Mouse (Mus musculus): Measurements from ENCODE around the gene Slc22a23. TPM values are rescaled to one million over a fixed set of nuclear protein-coding genes. Genes with fewer than 3 reads are reported as not detected.

The Slc22a23 gene
- total and polyA plus RNA-seq, 3 experiments = 0.47 to 1.3 (median 0.85) TPM

DNA sequence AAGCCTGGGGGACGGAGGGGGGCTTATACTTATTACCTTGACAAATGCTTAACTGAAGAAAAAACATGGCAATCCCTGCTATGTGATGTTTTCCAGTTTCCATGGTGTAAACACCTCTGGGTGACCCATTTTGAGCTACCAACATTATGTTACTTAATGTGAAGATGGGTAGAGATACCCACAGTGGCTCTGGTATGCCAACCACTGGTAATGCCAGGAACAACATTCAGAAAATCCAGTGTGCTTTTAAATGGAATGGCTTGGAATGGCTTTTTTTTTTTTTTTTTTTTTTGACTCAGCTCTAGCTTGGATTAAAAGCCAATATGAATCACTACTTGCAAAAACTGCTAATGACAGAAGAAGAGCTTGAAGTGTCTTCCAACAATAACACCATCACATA lies 8.1 kb downstream of the Slc22a23 start:
- in situ Hi-C loops (cut with MboI; ENCODE audit: low pct_ligation_motif_present, low pct_unique_long_range_greater_than_20kb, low sequenced_read_pairs) = no loop called here

DNA sequence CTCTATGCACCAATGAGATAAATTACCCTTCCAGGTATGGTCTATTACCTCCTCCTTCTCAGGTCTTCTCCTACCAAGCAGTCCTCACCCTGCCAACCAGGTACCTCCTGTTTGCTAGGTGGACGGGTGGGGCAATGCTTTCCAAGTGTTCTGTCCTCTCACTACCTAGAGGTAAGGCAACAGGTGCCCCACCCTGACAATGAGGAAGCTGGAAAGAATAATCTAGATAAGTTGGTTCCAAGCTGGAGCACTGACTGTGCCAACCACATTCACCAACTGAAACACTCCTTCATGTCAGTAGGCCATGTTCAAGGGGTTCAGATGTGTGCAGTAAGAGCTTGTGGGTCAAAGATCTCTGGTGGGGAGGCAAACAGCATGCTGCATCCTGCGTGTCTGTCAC lies 10.1 kb downstream of the Slc22a23 start:
- TF ChIP-seq ELF1 (IDR thresholded peaks at IDR 0.05; ENCODE audit: low read depth, low read length) = no peak
- TF ChIP-seq PAX5 (IDR thresholded peaks at IDR 0.05; ENCODE audit: low read length) = no peak
- TF ChIP-seq SIN3A (IDR thresholded peaks at IDR 0.05; ENCODE audit: low read length) = no peak
- TF ChIP-seq ZMIZ1 (IDR thresholded peaks at IDR 0.05; ENCODE audit: low read depth, low read length) = no peak
- TF ChIP-seq E2F4 (IDR thresholded peaks at IDR 0.05; ENCODE audit: insufficient replicate concordance, low read depth, low read length) = no peak
- no peak for TF ChIP-seq POLR2A (IDR thresholded peaks at IDR 0.05; ENCODE audit: low read depth, low read length)
- TF ChIP-seq NRF1 (IDR thresholded peaks at IDR 0.05; ENCODE audit: low read depth, low read length) = no peak
- TF ChIP-seq JUN (IDR thresholded peaks at IDR 0.05; ENCODE audit: insufficient read depth, low read depth, low read length) = no peak
- TF ChIP-seq GABPA (IDR thresholded peaks at IDR 0.05; ENCODE audit: insufficient replicate concordance, low read depth, low read length) = no peak
- TF ChIP-seq UBTF (IDR thresholded peaks at IDR 0.05; ENCODE audit: low read depth, low read length) = no peak
- TF ChIP-seq NELFE (IDR thresholded peaks at IDR 0.05; ENCODE audit: low read depth, low read length) = no peak
- TF ChIP-seq MAZ (IDR thresholded peaks at IDR 0.05; ENCODE audit: low read depth, low read length) = no peak
- no peak for TF ChIP-seq HCFC1 (IDR thresholded peaks at IDR 0.05; ENCODE audit: low read depth, low read length)
- no peak for TF ChIP-seq MXI1 (IDR thresholded peaks at IDR 0.05; ENCODE audit: low read depth, low read length)
- TF ChIP-seq EP300 (IDR thresholded peaks at IDR 0.05; ENCODE audit: low read length) = no peak
- TF ChIP-seq USF1 (IDR thresholded peaks at IDR 0.05; ENCODE audit: low read depth, low read length) = no peak
- TF ChIP-seq TCF12 (IDR thresholded peaks at IDR 0.05; ENCODE audit: low read depth, low read length) = no peak
- dilution Hi-C loops (cut with MboI; ENCODE audit: extremely low pct_ligation_motif_present, extremely low pct_unique_long_range_greater_than_20kb, low sequenced_read_pairs) = no loop called here
- H3K4me1 ChIP-seq (ENCODE audit: control insufficient read depth in 1 of 2, insufficient read depth in 2 of 2) = peaks cover 3 to 10% of the 10 kb centered on the region in 2 experiments; a peak in 1 of 4 replicates
- no peak overlapping the region for H3K9ac ChIP-seq (ENCODE audit: insufficient read depth, low read depth)
- H3K4me3 ChIP-seq (replicated peaks in 1 of 3; ENCODE audit: low read depth in 2 of 3, low read length in 2 of 3, poor library complexity in 1 of 3) = no peak overlapping the region
- H3K27ac ChIP-seq (ENCODE audit: insufficient read depth, low read depth) = no peak overlapping the region
- no peaks in the 10 kb centered on the region for H3K79me2 ChIP-seq (replicated peaks; ENCODE audit: control insufficient read depth, extremely low read depth, insufficient read depth, poor library complexity, severe bottlenecking)
- no peaks in the 10 kb centered on the region for H3K36me3 ChIP-seq (replicated peaks in 1 of 2; ENCODE audit: control insufficient read depth in 1 of 2, insufficient read depth in 1 of 2, low read length in 1 of 2)
- DNase-seq (ENCODE audit: extremely low read depth) = no peak
- no peaks in the 10 kb centered on the region for H3K9me3 ChIP-seq (replicated peaks; ENCODE audit: low read length)
- H3K4me2 ChIP-seq (ENCODE audit: insufficient read depth, low read depth, poor library complexity, severe bottlenecking) = no peak overlapping the region
- H3K27me3 ChIP-seq (replicated peaks) = no peaks in the 10 kb centered on the region
- in situ Hi-C loops (cut with MboI; ENCODE audit: low pct_ligation_motif_present, low pct_unique_long_range_greater_than_20kb, low sequenced_read_pairs) = no loop called here

More for the DNA sequence above, 8.1 kb downstream of the Slc22a23 start:
- Histone ChIP-seq H3K4me3 (replicated peaks in 1 of 3; ENCODE audit: low read depth in 2 of 3, low read length in 2 of 3, poor library complexity in 1 of 3) (no peak overlapping the region), H3K36me3 (replicated peaks in 1 of 2; ENCODE audit: control insufficient read depth in 1 of 2, insufficient read depth in 1 of 2, low read length in 1 of 2) (no peaks in the 10 kb centered on the region), H3K79me2 (replicated peaks; ENCODE audit: control insufficient read depth, extremely low read depth, insufficient read depth, poor library complexity, severe bottlenecking) (no peaks in the 10 kb centered on the region), H3K4me1 (ENCODE audit: control insufficient read depth in 1 of 2, insufficient read depth in 2 of 2) (peaks cover 3 to 10% of the 10 kb centered on the region in 2 experiments; a peak in 1 of 4 replicates), H3K4me2 (ENCODE audit: insufficient read depth, low read depth, poor library complexity, severe bottlenecking) (no peak overlapping the region), H3K27me3 (replicated peaks) (no peaks in the 10 kb centered on the region), H3K9ac (ENCODE audit: insufficient read depth, low read depth) (no peak overlapping the region), H3K9me3 (replicated peaks; ENCODE audit: low read length) (no peaks in the 10 kb centered on the region), H3K27ac (ENCODE audit: insufficient read depth, low read depth) (no peak overlapping the region)
- TF ChIP-seq JUN (IDR thresholded peaks at IDR 0.05; ENCODE audit: insufficient read depth, low read depth, low read length) (no peak), MEF2A (IDR thresholded peaks at IDR 0.05; ENCODE audit: borderline replicate concordance, low read depth, low read length) (no peak), TBP (conservative IDR thresholded peaks at IDR 0.05; ENCODE audit: low read depth, low read length) (no peak), ZNF384 (IDR thresholded peaks at IDR 0.05; ENCODE audit: low read depth, low read length) (no peak), USF1 (IDR thresholded peaks at IDR 0.05; ENCODE audit: low read depth, low read length) (no peak), CHD1 (IDR thresholded peaks at IDR 0.05; ENCODE audit: low read depth, low read length) (no peak), RCOR1 (conservative IDR thresholded peaks at IDR 0.05; ENCODE audit: low read depth, low read length) (no peak), ZKSCAN1 (IDR thresholded peaks at IDR 0.05; ENCODE audit: borderline replicate concordance, low read depth, low read length) (no peak), CTCF (conservative IDR thresholded peaks at IDR 0.05 in 1 of 2, IDR thresholded peaks at IDR 0.05 in 1 of 2; ENCODE audit: low read depth in 2 of 2, low read length in 2 of 2) (no peak), HCFC1 (IDR thresholded peaks at IDR 0.05; ENCODE audit: low read depth, low read length) (no peak), BHLHE40 (IDR thresholded peaks at IDR 0.05; ENCODE audit: low read depth, low read length) (no peak), CHD2 (IDR thresholded peaks at IDR 0.05; ENCODE audit: low read length) (no peak), UBTF (IDR thresholded peaks at IDR 0.05; ENCODE audit: low read depth, low read length) (no peak), JUND (conservative IDR thresholded peaks at IDR 0.05; ENCODE audit: low read depth, low read length) (no peak), NRF1 (IDR thresholded peaks at IDR 0.05; ENCODE audit: low read depth, low read length) (no peak), GABPA (IDR thresholded peaks at IDR 0.05; ENCODE audit: insufficient replicate concordance, low read depth, low read length) (no peak)
- dilution Hi-C loops (cut with MboI; ENCODE audit: extremely low pct_ligation_motif_present, extremely low pct_unique_long_range_greater_than_20kb, low sequenced_read_pairs) = no loop called here
- no peak for DNase-seq (ENCODE audit: extremely low read depth)
